Mouse (Mus musculus): ENCODE data around the gene Mb21d2.

- TF ChIP-seq CTCF (IDR thresholded peaks at IDR 0.05; ENCODE audit: low read depth) (no peak), EP300 (IDR thresholded peaks at IDR 0.05; ENCODE audit: low read depth) (no peak)
Observed at GRCm38 (mm10) chr16:28813290-28813689, 116.2 kb downstream of the Mb21d2 start.

All from liver, postnatal 0 days (tissue).